Mouse (Mus musculus): ENCODE results near the gene Urm1.

DNA sequence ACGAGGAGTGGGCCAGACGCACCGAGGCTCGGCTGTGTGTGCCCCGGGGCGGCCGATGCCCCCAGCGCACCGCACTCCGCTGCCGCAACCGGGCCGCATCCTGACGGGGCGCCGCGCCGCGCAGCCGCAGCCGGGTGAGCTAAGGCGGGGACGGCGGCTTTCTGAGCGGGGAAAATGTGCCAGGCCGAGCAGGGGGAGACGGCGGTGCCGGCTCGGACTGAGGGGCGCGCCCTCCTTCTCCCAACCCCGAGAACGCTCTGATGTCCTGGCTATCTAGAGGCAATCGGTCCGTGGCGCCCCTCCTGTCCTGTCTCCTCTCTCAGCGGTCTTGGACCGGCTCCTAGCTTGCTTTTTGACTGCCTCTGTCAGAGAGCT is 17.1 kb upstream of the Urm1 start:
- TF ChIP-seq POLR2A (IDR thresholded peaks at IDR 0.05; ENCODE audit: borderline replicate concordance, extremely low read depth, low read depth, low read length) = no peak
- TF ChIP-seq CTCF (IDR thresholded peaks at IDR 0.05; ENCODE audit: insufficient read depth, low read length) = no peak

All from lung, adult 2 months (tissue).